Mouse (Mus musculus) lung, postnatal 0 days (tissue): ENCODE measurements at regions not wholly inside any gene's neighbourhood (a gene's known extent, or its start where the extent isn't known, plus 50 kb on each side); places are given as distances from the start of the nearest gene placed in this dataset.

ENCODE experiments used
- CTCF ChIP-seq: IDR thresholded peaks from 2 replicates; pipeline ENCODE4 v1.5.1; 2016; ENCODE audit warnings: antibody characterized with exemption, mild to moderate bottlenecking
- EP300 ChIP-seq: IDR thresholded peaks from 2 replicates; pipeline ENCODE4 v1.6.1; 2016; ENCODE audit warnings: antibody characterized with exemption, mild to moderate bottlenecking, control low read depth

DNA sequence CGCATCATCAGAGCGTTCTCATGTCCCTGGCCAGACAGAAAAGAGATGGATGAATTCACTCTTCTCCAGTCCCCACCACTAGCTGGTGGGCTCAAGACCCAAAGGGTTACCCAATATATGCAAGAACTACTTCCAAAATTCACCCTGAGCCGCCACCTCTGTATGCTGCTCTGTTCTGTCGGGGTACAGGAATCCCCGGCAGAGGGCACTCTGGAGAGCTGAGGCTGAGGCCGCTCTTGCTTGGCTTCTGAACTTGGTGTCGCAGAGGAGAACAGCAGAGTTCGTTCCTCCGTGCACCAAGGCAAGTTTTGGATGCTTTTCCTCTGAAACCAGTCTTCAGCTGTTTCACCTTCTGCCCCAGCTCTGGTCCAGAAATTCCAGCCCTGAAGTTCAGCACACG lies 157.5 kb upstream of the Lmo4 start:
- TF ChIP-seq EP300 (no peak), CTCF (peak; percentile 61)
